Mouse (Mus musculus): ENCODE results near the gene Fam171a1.

GRCm38 (mm10) chr2:3180550-3180949, 66.5 kb downstream of the Fam171a1 start:
- TF ChIP-seq CTCF (IDR thresholded peaks at IDR 0.05; ENCODE audit: control insufficient read depth, insufficient read depth, insufficient read length) (no peak), MAX (IDR thresholded peaks at IDR 0.05) (no peak), MYOD1 (IDR thresholded peaks at IDR 0.05; ENCODE audit: control insufficient read depth, insufficient read length, low read depth) (no peak), USF1 (IDR thresholded peaks at IDR 0.05; ENCODE audit: low read depth) (no peak), FOSL1 (IDR thresholded peaks at IDR 0.05; ENCODE audit: insufficient read depth, low read length, poor library complexity, severe bottlenecking) (no peak)

Data from C2C12 (cell line).